Mouse (Mus musculus) B cell, adult 2 months (primary cell): ENCODE measurements around the gene Tecpr2.
"Not testable (repeated sequence)": the region's sequence is repeated elsewhere in the genome, so short reads cannot be mapped to it uniquely, and the experiment has no call there.

Source experiments
- DNase-seq, 2 experiments: peaks; one replicate each; pipeline ENCODE4 v3.0.0; 2022

Tecpr2 gene

DNA sequence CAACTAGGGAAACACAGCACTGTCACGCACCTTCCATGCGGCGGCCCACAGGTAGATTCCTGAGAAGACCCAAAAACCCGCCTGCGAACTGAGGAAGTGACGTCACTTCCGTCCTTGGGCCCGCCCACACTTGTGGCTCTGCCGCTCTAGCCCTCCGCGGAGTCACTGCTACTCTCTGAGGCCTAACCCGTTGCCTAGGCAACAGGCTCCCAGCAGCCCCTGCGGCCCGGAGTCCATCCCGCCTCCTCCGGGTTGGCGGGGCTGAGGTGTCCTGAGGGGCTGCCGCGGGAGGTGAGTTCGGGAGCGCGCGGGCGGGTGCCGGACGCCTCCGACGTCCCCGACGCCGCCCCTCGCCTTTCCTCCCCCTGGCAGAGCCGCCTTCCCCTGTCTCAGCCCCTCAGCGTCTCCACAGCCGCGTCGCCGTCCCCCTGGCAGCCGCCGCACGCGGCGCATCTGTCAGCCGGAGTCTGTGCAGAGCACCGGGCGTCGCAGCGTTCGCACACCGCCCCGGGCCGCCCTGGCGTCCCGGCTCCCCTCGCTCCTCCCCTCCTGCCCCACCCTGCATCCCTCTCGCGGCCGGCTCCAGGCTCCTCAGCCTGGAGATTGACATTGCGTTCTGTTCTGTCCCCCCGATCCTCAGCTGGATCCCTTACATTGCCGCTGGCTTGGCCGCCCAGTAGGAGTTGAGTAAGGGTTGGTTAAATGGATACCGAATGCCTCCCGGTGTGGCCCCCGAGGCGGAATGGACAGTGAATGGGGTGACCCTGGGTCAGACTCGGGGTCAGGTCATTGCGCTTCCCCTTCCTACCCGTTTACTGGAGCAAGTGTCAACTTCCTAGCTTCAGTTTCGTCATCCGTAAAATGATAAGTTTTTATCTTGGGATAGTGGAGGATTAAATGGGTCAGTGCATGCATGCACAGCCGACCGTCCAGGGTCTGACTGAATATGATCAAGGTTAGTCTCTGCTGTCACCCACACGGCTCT lies at the start of gene Tecpr2, which contains the start of gene Cinp:
Tecpr2 (plus strand) TSS at position 229 of the 985 bp plus-strand sequence.
Cinp (minus strand) TSS at position 110 of the 985 bp plus-strand sequence.
- DNase-seq, result peak; percentile 95 to 96

DNA sequence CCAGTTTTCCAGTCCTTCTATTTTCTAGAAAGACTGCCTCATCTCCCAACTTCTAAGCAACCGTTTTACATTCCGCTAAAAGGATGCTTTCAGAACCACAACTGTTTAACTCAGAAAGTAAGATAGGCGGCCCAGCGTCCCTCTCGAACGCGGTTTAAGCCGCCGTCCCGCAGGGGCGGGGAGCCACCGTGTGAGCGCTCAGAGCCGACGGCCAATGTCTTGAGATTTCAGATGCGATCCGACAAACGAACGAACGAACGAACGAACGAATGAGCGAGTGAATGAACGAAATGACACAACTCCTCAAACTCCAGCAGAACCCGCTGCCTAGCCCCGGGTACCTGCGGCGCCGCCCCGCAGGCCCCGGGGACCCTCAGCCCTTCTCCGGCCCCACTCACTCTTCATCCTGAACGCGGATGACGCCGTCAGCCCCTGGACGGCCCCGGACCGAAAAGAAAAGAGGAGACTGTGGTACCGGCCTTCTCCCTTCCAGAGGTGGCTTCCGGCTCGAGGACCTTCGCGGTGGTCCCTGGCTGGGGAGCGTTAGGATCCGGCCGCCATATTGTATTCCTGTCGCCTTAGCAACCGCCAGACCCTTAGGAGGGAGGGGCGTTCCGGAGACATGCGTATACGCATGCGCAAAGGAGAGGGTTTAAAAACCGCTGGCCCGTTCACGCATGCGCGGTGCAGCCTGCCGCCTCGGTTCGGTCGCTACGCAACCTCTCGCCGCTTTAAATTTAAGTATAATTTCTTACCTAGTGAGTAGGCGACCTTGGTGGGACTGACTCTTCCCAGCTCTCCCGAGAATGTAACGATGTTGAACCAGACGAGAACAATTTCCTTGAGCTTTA lies 48.5 kb upstream of the Tecpr2 start, which contains the start of gene Mok:
Mok (minus strand) TSS at position 592 of the 851 bp plus-strand sequence.
- peak; percentile 97 for DNase-seq

- no peak for DNase-seq
Measured at GRCm38 (mm10) chr12:110841731-110842493, 47.2 kb upstream of the Tecpr2 start.

- peak; percentile 91 for DNase-seq
Measured at GRCm38 (mm10) chr12:110843194-110844048, 45.6 kb upstream of the Tecpr2 start.

- DNase-seq, result peak in 1 of 2 experiments; percentile 38
Measured at GRCm38 (mm10) chr12:110844227-110845130, 44.6 kb upstream of the Tecpr2 start.

DNA sequence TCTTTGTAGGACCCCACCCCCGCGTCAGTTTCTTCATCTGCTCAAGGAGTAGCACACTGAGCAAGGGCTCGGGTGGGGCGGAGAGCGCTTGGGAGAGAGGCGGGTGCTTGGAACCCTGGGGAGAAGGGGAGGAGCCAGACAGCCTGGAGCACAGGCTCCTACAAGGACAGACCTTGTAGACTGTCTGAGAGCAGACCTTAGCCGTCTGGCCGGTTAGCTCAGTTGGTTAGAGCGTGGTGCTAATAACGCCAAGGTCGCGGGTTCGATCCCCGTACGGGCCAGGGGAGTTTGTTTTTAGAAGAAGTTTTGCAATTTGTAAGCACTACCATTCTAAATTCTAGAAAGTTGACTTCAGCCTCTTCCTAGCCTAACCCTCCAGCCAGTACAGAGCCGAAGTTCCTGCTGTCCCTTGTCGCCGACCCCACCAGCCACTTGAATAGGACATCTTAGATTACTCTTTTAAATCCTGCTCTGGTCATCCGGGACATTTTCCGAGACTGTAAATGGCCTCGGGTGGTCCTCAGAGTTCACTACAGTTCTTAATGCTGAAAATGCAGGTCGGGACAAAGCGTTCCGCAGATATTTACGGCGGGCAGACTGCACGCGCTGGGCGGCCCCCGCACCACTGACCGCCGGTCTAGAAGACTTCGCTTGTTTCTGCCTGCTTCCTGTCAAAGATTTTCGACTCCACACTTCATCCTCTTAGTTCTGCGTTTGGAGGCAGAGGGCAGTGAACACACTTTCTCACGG lies 43.8 kb upstream of the Tecpr2 start:
- DNase-seq, result peak; percentile 73

- no peak for DNase-seq
Measured at GRCm38 (mm10) chr12:110846191-110846765, 42.8 kb upstream of the Tecpr2 start.

GRCm38 (mm10) chr12:110850010-110850928 lies 38.8 kb upstream of the Tecpr2 start, which contains the start of gene Zfp839:
Gene Zfp839, plus strand, starts transcription at chr12:110850253.
- peak; percentile 87 to 88 for DNase-seq

GRCm38 (mm10) chr12:110850929-110851256 lies 38.2 kb upstream of the Tecpr2 start:
- peak; percentile 33 to 36 for DNase-seq

GRCm38 (mm10) chr12:110851414-110851813 lies 37.6 kb upstream of the Tecpr2 start:
- DNase-seq, result peak; percentile 42 to 44

DNA sequence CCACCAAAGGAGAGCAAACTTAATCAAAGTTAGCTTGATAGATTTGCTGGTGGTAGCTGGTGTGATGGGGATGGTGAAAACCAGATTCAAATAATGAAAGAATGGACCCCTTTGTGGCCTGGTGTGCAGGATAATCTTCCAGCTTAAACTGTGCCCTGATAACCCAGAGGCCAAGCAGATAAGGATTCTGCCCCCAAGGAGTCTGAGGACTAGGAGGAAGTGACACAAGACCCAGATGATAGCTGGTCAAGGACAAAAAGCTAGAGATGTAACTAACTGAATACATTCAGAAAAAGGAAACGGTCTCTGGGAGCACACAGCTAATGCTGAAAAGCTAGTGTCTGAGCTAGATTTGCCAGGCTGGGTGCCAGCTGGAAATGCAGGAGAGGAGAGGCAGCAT lies 37.1 kb upstream of the Tecpr2 start:
- no peak for DNase-seq

- DNase-seq, result peak; percentile 52 to 58
Measured at GRCm38 (mm10) chr12:110854786-110855737, 34.0 kb upstream of the Tecpr2 start.

DNA sequence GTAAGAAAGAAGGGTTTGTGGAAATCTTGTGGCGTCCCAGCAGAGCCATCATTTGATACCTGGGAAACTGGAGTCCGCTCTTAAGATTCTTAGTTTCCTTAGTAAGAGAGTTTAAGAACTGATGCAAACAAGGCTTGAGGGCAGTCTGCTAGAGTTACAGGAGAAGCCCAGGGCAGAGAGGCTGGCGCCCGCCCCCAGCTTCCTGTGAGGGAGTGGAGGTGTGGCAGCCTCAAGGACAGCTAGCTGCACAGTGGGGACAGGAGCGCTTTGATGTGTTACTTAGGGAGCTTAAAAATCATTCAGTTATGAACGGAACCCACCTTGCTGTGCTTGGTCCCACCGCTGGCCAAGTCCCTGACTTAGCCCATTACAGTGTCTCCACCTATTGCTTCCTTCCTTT lies 31.9 kb upstream of the Tecpr2 start:
- peak in 1 of 2 experiments; percentile 27 for DNase-seq

DNA sequence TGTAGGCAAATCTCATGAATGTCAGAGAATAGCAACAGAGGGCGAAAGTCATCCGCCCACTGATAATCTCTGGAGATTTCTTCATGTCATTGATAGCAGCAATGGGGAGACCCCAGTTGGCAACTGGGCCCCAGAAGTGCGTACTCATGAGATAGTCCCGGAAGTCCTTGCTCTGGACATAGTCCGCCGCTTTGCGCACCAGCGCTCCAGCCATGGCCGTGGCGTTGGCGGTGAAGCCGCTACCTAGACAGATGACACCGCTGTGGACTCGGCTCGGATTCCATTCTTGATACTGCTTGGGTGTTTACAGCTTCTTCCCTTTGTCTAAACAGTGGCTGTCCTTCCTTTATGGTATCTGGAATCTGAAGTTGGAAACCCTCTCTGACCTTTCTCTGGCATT lies 30.4 kb upstream of the Tecpr2 start:
- DNase-seq, result not testable (repeated sequence)

DNA sequence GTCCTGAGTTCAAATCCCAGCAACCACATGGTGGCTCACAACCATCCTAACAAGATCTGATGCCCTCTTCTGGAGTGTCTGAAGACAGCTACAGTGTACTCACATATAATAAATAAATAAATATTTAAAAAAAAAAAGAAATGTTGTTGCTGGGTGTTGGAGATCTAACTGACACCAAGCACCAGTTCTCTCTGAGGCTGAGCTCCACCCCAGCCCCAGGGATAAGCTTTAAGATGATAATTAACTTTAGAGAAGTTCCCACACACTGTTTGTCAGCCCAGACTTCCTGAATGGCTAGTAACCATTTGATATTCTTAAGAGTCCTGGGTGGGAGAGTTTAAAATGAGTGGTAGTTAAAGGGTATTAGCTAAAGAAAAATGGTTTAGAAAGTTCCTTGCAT lies 28.8 kb upstream of the Tecpr2 start:
- no peak for DNase-seq

GRCm38 (mm10) chr12:110861256-110861655 lies 27.8 kb upstream of the Tecpr2 start:
- no peak for DNase-seq

DNA sequence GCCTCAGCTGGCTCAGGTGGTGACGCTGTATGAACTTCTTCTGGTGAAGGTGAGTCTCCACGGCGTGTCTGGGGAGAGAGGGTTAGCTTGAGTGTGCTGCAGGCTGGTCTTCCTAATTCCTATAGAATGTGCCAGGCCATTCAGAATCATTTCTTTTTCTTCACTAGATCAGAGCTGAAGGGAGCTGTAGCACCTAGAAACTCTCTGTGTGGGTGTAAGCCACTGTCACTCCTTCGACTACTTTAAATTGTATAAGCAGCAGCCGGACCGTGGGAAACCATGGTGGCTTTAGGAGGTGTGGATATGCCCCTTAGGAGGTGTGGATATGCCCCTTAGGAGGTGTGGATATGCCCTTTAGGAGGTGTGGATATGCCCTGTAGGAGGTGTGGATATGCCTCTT lies 25.1 kb upstream of the Tecpr2 start:
- no peak for DNase-seq
